Mouse (Mus musculus): ENCODE measurements around the gene Srl.
"Not testable (repeated sequence)": the region's sequence is repeated elsewhere in the genome, so short reads cannot be mapped to it uniquely, and the experiment has no call there.

Srl gene

GRCm38 (mm10) chr16:4474040-4474881, 67.4 kb downstream of the Srl start:
- DNase-seq (ENCODE audit: extremely low spot score, low spot score), result not testable (repeated sequence)

DNA sequence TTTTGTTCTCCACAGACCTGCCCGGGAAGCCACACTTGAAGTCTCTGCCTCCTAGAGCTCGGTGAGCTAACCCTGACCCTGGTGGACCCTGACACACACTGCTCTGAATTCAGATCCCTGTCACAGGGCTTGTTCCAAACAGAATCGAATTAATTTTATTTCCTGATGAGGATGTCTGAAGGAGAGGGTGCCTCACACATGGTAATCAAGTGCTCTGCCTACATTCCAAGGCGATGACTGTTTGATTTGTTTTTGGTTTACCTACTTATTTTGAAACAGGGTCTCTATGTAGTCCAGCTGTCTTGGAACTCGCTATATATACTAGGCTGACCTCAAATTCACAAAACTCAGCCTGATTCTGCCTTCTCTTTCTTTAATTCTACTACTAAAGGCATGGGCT, 68.4 kb downstream of the Srl start:
- DNase-seq (ENCODE audit: extremely low spot score, low spot score), result no peak

- DNase-seq (ENCODE audit: extremely low spot score, low spot score), result no peak
These were observed 68.9 kb downstream of the Srl start for GRCm38 (mm10) chr16:4472687-4473086.

DNA sequence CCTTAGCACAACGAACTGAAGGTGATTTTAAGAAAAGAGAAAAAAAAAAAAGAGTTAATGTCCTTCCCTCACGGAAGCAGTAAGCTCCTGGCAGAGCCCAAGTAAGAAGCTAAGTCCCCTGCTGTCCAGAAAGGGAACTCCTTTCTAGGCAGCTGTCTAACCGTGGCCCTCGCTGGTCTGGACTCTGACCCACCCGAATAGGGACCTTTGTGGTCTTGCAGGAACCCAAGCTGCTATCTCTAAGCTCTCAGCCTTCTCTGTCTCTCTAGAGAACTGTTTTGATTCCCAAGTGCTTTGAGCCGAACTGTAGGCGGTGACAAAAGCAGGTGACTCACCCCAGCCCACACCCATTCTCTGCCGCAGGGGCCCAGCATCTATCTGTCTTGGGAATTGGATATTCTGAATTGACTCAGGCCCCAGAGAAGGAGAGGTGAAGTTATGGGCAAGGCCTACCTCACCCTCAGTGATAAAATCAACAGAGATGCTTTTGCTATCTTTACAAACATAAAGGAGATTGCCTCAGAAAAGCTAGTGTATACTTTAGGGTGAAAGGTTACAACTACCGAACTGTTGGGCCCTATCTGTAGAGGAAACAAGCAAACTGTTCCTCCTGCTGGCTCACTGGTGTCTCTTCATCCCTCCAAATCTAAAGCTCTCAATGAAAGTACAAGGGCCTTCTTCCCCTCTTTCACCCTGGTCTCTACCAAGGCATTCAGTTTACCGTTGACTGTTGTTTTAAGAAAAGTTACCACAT, 71.8 kb downstream of the Srl start:
- no peak for DNase-seq (ENCODE audit: extremely low spot score, low spot score)

DNA sequence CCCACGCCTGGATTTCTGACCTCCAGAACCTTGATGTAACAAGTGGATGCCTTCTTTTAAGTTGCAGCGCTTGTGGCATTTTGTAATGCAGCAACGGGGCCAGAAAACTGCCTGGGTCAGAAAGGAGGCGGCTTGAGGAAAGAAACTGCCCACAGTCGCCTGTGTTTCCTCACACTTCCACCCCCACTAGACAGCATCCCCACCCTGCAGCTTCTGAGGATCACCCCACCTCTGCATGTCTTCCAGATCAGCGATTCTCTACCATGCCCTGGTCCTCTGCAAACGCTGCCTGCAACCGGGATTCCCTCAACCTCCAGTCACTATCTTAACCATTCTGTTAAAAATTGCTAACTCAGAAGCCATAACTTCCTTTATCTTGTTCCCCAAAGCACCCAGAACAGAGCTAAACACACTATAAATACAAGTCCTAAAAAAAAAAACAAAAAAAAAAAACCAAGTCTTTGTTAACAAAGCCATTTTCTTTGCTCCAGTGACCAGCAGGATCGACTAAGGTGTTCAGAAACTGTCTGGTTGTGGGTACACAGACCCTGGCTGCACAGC, 77.0 kb downstream of the Srl start:
- DNase-seq (ENCODE audit: extremely low spot score, low spot score), result no peak

GRCm38 (mm10) chr16:4457927-4458326, 83.7 kb downstream of the Srl start:
- no peak for DNase-seq (ENCODE audit: extremely low spot score, low spot score)

GRCm38 (mm10) chr16:4456391-4456790, 85.2 kb downstream of the Srl start:
- DNase-seq (ENCODE audit: extremely low spot score, low spot score), result no peak

- DNase-seq (ENCODE audit: extremely low spot score, low spot score), result no peak
These were observed 85.9 kb downstream of the Srl start for GRCm38 (mm10) chr16:4455693-4456092.

DNA sequence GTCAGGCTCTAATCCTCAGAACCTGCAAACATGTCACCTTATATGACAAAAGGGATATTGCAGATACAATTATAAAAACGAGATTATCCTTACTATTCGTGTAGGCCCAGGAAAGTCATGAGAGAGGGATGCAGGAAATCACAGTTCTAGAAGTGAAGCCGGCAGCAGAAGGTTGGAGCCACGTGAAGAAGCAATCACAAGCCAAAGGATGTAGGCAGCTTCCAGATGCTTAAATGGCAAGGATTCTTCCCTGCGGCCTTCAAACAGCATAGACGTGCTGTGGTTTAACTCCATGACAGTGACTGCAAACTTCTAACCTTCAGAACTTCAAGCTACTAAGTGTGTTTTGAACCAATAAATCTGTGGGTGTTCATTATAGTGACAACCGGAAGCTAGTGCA, 87.1 kb downstream of the Srl start:
- no peak for DNase-seq (ENCODE audit: extremely low spot score, low spot score)

- no peak for DNase-seq (ENCODE audit: extremely low spot score, low spot score)
These were observed 92.2 kb downstream of the Srl start for GRCm38 (mm10) chr16:4449418-4449817.

DNA sequence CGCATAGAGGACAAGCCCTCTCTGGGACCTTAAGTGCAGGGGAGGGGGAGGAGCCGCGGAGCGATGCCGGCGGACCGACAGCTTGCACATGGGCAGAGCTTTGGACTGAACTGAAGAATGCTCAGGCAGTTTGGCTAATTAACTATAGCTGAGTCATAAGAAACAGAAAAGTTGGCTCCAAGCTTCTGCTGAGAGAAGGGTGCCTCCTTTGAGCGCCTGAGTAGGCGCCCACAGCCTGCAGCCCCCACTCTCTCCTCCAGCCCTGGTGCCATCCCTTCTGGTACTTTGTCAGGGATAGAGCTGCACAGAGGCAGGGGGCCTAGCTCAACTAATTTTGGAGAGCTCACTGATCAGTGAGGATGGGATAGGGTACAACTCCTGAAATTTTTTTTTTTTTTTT, 93.4 kb downstream of the Srl start:
- DNase-seq (ENCODE audit: extremely low spot score, low spot score), result no peak

GRCm38 (mm10) chr16:4446395-4446794, 95.2 kb downstream of the Srl start:
- no peak for DNase-seq (ENCODE audit: extremely low spot score, low spot score)

GRCm38 (mm10) chr16:4444378-4444777, 97.2 kb downstream of the Srl start:
- no peak for DNase-seq (ENCODE audit: extremely low spot score, low spot score)

DNA sequence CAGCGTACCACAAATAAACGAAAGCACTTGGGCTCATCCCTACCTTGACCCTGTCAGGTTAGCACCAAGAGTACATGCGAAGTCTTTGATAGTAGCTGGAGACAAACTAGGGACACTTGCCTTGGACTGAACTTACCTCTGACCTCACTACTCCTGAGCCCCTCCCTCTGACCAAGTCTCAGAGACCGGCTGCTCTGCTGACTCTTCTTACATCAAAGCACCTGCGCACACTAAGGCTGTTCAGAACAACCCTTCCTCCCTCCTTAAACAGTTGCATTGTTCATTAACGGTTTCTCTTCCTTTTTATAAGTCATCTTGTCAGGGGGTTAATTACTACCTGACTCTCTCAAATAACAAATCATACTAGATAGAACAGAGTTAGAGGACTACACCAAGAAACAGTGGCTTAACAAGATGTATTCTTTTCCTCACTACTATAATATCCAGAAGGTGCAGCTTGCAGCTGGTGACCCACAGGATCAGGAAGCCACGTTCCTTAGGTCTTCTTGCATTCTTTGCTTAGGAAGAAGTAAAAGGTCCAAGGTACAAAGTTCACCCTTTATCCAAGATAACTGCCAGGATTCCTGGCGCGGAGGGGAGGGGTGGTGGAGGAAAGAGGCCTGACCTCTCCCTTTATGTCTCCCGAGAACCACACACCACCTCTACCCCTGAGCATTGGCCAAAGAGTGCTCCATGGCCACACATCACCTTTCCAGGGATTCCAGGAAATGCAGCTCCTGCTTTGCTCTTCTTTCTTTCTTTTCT, 102.1 kb downstream of the Srl start:
- DNase-seq (ENCODE audit: extremely low spot score, low spot score), result no peak

DNA sequence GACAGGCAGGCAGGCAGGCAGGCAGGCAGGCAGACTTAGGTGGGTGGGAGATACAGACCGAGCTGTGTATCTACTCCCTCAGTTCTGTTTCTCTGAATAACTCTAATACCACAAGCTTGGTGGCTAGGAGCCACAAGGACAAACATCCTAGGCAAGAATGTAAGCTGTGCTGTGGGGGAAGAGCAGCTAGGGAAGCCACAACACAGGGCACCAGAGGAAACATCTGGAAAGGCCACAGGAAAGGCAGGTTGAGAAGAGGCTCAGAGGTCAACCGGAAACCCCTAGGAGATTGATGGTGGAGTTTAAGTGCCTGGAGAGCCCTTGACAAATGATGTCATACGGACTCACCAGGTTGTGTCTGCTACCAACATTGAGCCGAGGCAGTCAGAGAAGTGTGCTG, 104.9 kb downstream of the Srl start:
- no peak for DNase-seq (ENCODE audit: extremely low spot score, low spot score)

- DNase-seq (ENCODE audit: extremely low spot score, low spot score), result no peak
These were observed 106.2 kb downstream of the Srl start for GRCm38 (mm10) chr16:4435371-4435770.

DNA sequence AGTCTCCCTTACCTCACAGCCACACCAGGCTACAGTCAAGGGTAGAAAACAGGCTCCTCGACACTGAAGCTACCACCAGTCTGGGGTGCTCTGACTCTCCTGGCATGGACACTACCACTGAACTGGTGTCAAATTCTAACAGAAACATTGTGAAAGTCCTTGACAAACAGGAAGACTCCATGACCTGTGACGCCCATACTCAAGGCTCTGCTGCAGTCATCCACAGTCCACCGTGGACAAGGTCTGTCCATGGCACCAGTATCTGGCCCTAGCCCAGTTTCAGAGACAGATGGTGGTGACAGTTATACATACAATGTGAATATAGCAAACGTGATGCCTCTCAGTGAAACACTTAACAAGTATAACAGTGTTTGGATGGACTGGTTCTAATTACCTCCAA, 109.8 kb downstream of the Srl start:
- DNase-seq (ENCODE audit: extremely low spot score, low spot score), result no peak

- no peak for DNase-seq (ENCODE audit: extremely low spot score, low spot score)
These were observed 110.6 kb downstream of the Srl start for GRCm38 (mm10) chr16:4431013-4431412.

DNA sequence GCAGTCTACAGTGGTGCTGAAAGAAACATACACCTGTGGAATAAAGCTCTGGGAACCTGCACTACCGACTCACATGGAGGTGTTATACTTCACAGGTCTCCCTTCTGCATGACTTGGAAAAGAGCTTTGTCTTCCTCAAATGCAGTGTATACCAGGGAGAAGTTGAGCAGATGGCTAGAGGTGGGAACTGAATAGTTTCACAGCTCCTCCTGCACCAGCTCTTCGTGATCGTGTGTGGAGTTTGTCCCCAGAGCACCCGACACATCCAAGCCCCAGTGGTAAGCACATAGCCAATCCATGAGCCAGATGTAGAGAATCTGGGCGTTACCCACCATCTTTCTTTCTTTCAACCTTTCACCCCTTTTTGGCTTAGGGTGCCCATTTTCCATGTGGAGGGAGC, 111.4 kb downstream of the Srl start:
- no peak for DNase-seq (ENCODE audit: extremely low spot score, low spot score)
